Mouse (Mus musculus) lung, postnatal 25 days (tissue): ENCODE measurements around the gene Gm39566.
A peak's percentile ranks its signal among the peaks of the same experiment; 100 is the strongest.

ENCODE experiments used
- DNase-seq: peaks from one replicate; pipeline ENCODE4 v3.0.0; 2022; ENCODE audit warnings: low spot score

Gene Gm39566

GRCm38 (mm10) chr11:69795983-69796435, 19.1 kb downstream of the Gm39566 start:
- no peak for DNase-seq

GRCm38 (mm10) chr11:69795168-69795982, 19.7 kb downstream of the Gm39566 start, which contains the start of gene Chrnb1:
Gene Chrnb1, minus strand, starts transcription at chr11:69795943.
- peak; percentile 99 for DNase-seq

GRCm38 (mm10) chr11:69793429-69793828, 21.7 kb downstream of the Gm39566 start:
- no peak for DNase-seq

- no peak for DNase-seq
These were observed 23.7 kb downstream of the Gm39566 start for GRCm38 (mm10) chr11:69791420-69791819.

GRCm38 (mm10) chr11:69789431-69789830, 25.7 kb downstream of the Gm39566 start:
- DNase-seq, result no peak

- no peak for DNase-seq
These were observed 27.8 kb downstream of the Gm39566 start for GRCm38 (mm10) chr11:69787306-69787705.

- peak; percentile 77 for DNase-seq
These were observed 30.3 kb downstream of the Gm39566 start for GRCm38 (mm10) chr11:69784793-69785272.

GRCm38 (mm10) chr11:69781828-69782227, 33.3 kb downstream of the Gm39566 start:
- DNase-seq, result no peak

GRCm38 (mm10) chr11:69778985-69779384, 36.1 kb downstream of the Gm39566 start:
- no peak for DNase-seq

GRCm38 (mm10) chr11:69778258-69778982, 36.7 kb downstream of the Gm39566 start:
- no peak for DNase-seq

- DNase-seq, result no peak
These were observed 37.4 kb downstream of the Gm39566 start for GRCm38 (mm10) chr11:69777504-69778257.

GRCm38 (mm10) chr11:69776488-69776887, 38.6 kb downstream of the Gm39566 start:
- no peak for DNase-seq

- DNase-seq, result no peak
These were observed 39.4 kb downstream of the Gm39566 start for GRCm38 (mm10) chr11:69775716-69776115.

- DNase-seq, result no peak
These were observed 40.1 kb downstream of the Gm39566 start for GRCm38 (mm10) chr11:69774961-69775360.

GRCm38 (mm10) chr11:69767625-69767909, 47.5 kb downstream of the Gm39566 start:
- peak; percentile 59 for DNase-seq

GRCm38 (mm10) chr11:69766872-69767624, 48.0 kb downstream of the Gm39566 start:
- peak; percentile 27 for DNase-seq

GRCm38 (mm10) chr11:69766126-69766609, 48.9 kb downstream of the Gm39566 start:
- DNase-seq, result peak; percentile 72

- peak; percentile 24 for DNase-seq
These were observed 49.6 kb downstream of the Gm39566 start, which contains the start of gene Zbtb4 for GRCm38 (mm10) chr11:69765221-69766125. Gene Zbtb4, plus strand, starts transcription at chr11:69765912.

- DNase-seq, result no peak
These were observed 51.5 kb downstream of the Gm39566 start for GRCm38 (mm10) chr11:69763551-69763950.

- DNase-seq, result no peak
These were observed 53.2 kb downstream of the Gm39566 start, which contains the start of gene Slc35g3 for GRCm38 (mm10) chr11:69761868-69762267. Gene Slc35g3, minus strand, starts transcription at chr11:69761968.
